Mouse (Mus musculus) liver, embryonic 12.5 days (tissue): Measurements from ENCODE around the gene Efna5. TPM values are rescaled to one million over a fixed set of nuclear protein-coding genes. Genes with fewer than 3 reads are reported as not detected.

Experiments used
- ATAC-seq: fragments of 200-750 bp; cut with Nextera tagmentation; 2 replicates; pipeline ENCODE4 v1.8.0; 2017; ENCODE audit warnings: moderate number of reproducible peaks, mild to moderate bottlenecking, moderate library complexity
- H3K27ac ChIP-seq: fragments of 300-500 bp; sonication (generic); 2 replicates; pipeline ENCODE4 v1.5.1; 2016; ENCODE audit warnings: mild to moderate bottlenecking
- H3K27me3 ChIP-seq: fragments of 300-500 bp; sonication (generic); replicated peaks from 2 replicates; pipeline ENCODE4 v1.6.1; 2016; ENCODE audit warnings: mild to moderate bottlenecking, moderate library complexity
- H3K36me3 ChIP-seq: fragments of 300-500 bp; sonication (generic); 2 replicates; pipeline ENCODE4 v1.6.1; 2016; ENCODE audit warnings: mild to moderate bottlenecking, moderate library complexity
- H3K4me1 ChIP-seq: fragments of 300-500 bp; sonication (generic); 2 replicates; pipeline ENCODE4 v1.6.1; 2016
- H3K4me2 ChIP-seq: fragments of 300-500 bp; sonication (generic); 2 replicates; pipeline ENCODE4 v1.6.1; 2016; ENCODE audit warnings: mild to moderate bottlenecking, moderate library complexity
- H3K4me3 ChIP-seq: fragments of 300-500 bp; sonication (generic); 2 replicates; pipeline ENCODE4 v1.5.1; 2016; ENCODE audit warnings: mild to moderate bottlenecking, moderate library complexity
- H3K9ac ChIP-seq: fragments of 300-500 bp; sonication (generic); 2 replicates; pipeline ENCODE4 v1.6.1; 2016; ENCODE audit warnings: mild to moderate bottlenecking, moderate library complexity
- H3K9me3 ChIP-seq: fragments of 300-500 bp; sonication (generic); replicated peaks from 2 replicates; pipeline ENCODE4 v1.6.1; 2016; ENCODE audit warnings: mild to moderate bottlenecking, moderate library complexity
- WGBS: fragments of 180-500 bp; shearing (Covaris S2); methylation state at CpG from one replicate; pipeline ENCODE4 v1.1.7; 2016; ENCODE audit not compliant: insufficient replicate concordance; 5-methylcytosine and 5-hydroxymethylcytosine counted together
- polyA plus RNA-seq: library from polyadenylated mRNA; unstranded; fragments of >200 nt; fragmentation: Nextera tagmentation; extraction: Ambion mirVana; gene quantifications from 2 replicates; pipeline ENCODE4 v1.2.1, GENCODE M21; 2016

The Efna5 gene
- polyA plus RNA-seq, result 4.4 and 5.1 TPM in 2 replicates

DNA sequence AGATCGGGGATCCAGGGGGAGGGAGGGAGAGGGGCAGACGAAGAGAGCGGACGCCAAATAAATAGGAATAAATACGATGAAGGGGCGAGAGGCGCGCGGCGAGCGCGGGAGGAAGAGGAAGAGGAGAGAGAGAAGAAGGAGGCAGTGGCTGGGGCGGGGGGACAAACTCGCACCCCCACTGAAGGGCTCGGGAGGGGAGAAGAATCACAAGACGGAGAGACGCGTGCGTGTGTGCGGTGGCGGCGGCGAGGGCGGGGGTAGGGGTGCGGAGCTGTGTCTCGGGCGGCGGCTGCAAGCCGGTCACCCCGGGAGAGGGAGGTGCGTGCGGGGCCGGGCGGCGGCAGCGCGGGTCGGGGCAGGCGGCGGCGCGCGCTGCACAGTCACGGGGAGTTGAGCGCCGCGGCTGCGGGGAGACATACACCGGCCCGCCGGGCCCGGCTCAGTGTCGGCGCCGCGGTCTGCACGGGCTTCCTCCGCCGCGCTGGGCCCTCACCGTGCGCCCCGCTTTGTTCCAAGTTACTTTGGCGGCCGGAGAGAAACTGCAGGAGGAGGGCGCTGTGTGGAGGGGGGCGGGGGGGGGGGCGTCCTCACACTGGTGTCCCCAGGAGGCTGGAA lies at the start of gene Efna5:
Efna5 (minus strand) TSS at position 142 of the 615 bp plus-strand sequence.
- Histone ChIP-seq H3K36me3 (no peaks in the 10 kb centered on the region), H3K4me2 (peak within 1 kb of the TSS; percentile 69), H3K27me3 (peaks cover 67% of the 10 kb centered on the region), H3K4me3 (peak within 1 kb of the TSS; percentile 57), H3K9ac (peak within 1 kb of the TSS; percentile 53), H3K4me1 (peaks cover 16% of the 10 kb centered on the region; the same call in 1 of the 2 replicates), H3K27ac (peak within 1 kb of the TSS; percentile 40), H3K9me3 (no peaks in the 10 kb centered on the region)
- ATAC-seq, result no peak
- WGBS, result 2% methylated on average over 45 of the region's 68 CpGs

GRCm38 (mm10) chr17:62915304-62915703 lies 34.2 kb upstream of the Efna5 start:
- H3K4me1 ChIP-seq, result no peaks in the 10 kb centered on the region

GRCm38 (mm10) chr17:62905692-62906445 lies 24.8 kb upstream of the Efna5 start:
- Histone ChIP-seq H3K27me3 (no peaks in the 10 kb centered on the region), H3K9ac (no peak overlapping the region), H3K4me3 (no peak overlapping the region), H3K36me3 (no peaks in the 10 kb centered on the region), H3K27ac (no peak overlapping the region), H3K4me2 (no peak overlapping the region), H3K9me3 (no peaks in the 10 kb centered on the region), H3K4me1 (no peaks in the 10 kb centered on the region)
- ATAC-seq, result no peak
- 57% methylated on average over 16 of the region's 16 CpGs for WGBS

More at GRCm38 (mm10) chr17:62915304-62915703, 34.2 kb upstream of the Efna5 start:
- no peak for ATAC-seq
- 57% methylated on average over 4 of the region's 4 CpGs for WGBS
- Histone ChIP-seq H3K27ac (no peak overlapping the region), H3K9me3 (no peaks in the 10 kb centered on the region), H3K4me3 (no peak overlapping the region), H3K27me3 (no peaks in the 10 kb centered on the region), H3K9ac (no peak overlapping the region), H3K36me3 (no peaks in the 10 kb centered on the region), H3K4me2 (no peak overlapping the region)

GRCm38 (mm10) chr17:62899066-62899465 lies 17.9 kb upstream of the Efna5 start:
- WGBS, result 62% methylated on average over 6 of the region's 6 CpGs
- Histone ChIP-seq H3K36me3 (no peaks in the 10 kb centered on the region), H3K4me2 (no peak overlapping the region), H3K4me3 (no peak overlapping the region), H3K4me1 (no peaks in the 10 kb centered on the region), H3K27ac (no peak overlapping the region), H3K27me3 (no peaks in the 10 kb centered on the region), H3K9ac (no peak overlapping the region), H3K9me3 (no peaks in the 10 kb centered on the region)
- ATAC-seq, result no peak

DNA sequence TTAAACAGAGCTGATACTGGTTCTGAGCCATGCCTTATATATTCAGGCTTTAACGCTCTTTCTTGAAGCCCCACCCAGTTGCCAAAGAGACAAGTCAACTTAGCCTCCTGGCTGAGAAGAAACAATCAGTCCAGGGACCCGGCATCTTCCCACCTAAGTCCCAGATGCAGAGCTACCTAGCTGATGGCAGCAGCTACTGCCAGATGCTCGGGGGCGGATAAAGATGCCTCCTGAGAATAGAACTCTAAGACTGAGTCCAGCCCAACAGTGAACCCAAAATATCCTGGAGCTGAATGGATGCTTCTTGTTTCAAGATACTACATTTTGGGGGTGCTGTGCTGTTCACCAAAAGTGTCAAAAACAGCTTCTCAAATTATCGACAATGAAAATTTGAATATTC lies 8.9 kb upstream of the Efna5 start:
- H3K9ac ChIP-seq, result no peak overlapping the region
- no peaks in the 10 kb centered on the region for H3K4me1 ChIP-seq
- H3K36me3 ChIP-seq, result no peaks in the 10 kb centered on the region
- WGBS, result 61% methylated on average over 5 of the region's 5 CpGs
- no peak overlapping the region for H3K27ac ChIP-seq
- H3K4me3 ChIP-seq, result no peak overlapping the region
- no peak overlapping the region for H3K4me2 ChIP-seq
- H3K9me3 ChIP-seq, result no peaks in the 10 kb centered on the region
- peaks cover 7% of the 10 kb centered on the region; the same call in 1 of the 2 replicates for H3K27me3 ChIP-seq
- no peak for ATAC-seq

DNA sequence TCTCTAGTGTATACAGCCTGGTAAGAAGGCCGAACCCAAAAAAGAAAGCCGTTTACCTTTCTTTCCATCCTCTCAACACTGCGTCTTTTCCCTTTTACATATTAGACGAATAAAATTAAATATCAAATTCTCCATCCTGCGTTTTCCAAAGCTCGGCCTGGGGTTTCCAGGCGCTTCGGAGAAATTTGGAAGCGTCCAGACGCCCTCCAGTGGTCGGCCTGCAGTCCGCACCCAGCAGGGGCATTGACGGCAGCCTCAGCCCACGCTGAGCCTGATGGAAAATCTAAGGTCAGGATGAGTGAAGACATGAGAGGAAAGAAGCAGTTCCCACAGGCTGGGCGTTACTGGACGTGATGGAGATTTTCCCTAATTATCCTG lies 3.0 kb upstream of the Efna5 start:
- Histone ChIP-seq H3K36me3 (no peaks in the 10 kb centered on the region), H3K4me2 (peak overlapping the region; percentile 69), H3K27me3 (peaks cover 60% of the 10 kb centered on the region), H3K9me3 (no peaks in the 10 kb centered on the region), H3K4me3 (peak overlapping the region; percentile 57), H3K9ac (no peak overlapping the region), H3K27ac (no peak overlapping the region), H3K4me1 (peaks cover 16% of the 10 kb centered on the region; the same call in 1 of the 2 replicates)
- 0% methylated on average over 16 of the region's 16 CpGs for WGBS
- ATAC-seq, result no peak

DNA sequence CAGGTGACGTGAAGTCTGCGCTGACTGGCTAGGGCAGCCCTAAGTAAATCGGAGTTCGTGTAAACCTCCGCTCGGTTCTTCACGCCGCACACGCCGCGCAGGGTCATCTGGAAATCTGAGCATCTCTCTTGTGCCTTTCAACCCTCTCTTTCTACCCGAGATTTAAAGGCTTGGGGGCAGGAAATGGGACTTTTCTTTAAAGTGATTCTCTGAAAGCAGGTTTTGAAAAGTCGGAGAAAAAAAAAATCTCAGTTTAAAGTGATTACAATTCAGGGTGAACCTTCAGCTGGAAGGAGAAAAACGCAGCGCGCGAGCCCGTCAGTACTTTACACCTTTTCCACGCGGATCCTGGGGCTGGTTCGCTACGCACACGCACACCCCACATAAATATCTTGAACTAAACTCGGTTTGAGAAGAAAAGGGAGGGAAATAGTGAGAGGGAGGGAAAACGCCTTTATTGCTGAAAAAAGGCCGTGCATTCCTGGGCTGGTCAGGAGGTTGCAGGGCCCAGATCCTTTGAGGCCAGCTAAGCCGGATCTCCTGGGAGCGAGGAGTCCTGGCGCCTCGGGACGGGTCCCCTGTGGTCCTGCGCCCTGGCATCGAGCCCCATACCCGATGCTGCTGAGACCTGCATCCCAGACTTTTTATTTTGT lies 2.5 kb upstream of the Efna5 start:
- peak overlapping the region; percentile 57 for H3K4me3 ChIP-seq
- no peaks in the 10 kb centered on the region for H3K36me3 ChIP-seq
- no peak overlapping the region for H3K9ac ChIP-seq
- H3K4me2 ChIP-seq, result peak overlapping the region; percentile 69
- H3K4me1 ChIP-seq, result peaks cover 16% of the 10 kb centered on the region; the same call in 1 of the 2 replicates
- no peak overlapping the region for H3K27ac ChIP-seq
- 1% methylated on average over 34 of the region's 34 CpGs for WGBS
- no peak for ATAC-seq
- H3K27me3 ChIP-seq, result peaks cover 66% of the 10 kb centered on the region
- no peaks in the 10 kb centered on the region for H3K9me3 ChIP-seq

DNA sequence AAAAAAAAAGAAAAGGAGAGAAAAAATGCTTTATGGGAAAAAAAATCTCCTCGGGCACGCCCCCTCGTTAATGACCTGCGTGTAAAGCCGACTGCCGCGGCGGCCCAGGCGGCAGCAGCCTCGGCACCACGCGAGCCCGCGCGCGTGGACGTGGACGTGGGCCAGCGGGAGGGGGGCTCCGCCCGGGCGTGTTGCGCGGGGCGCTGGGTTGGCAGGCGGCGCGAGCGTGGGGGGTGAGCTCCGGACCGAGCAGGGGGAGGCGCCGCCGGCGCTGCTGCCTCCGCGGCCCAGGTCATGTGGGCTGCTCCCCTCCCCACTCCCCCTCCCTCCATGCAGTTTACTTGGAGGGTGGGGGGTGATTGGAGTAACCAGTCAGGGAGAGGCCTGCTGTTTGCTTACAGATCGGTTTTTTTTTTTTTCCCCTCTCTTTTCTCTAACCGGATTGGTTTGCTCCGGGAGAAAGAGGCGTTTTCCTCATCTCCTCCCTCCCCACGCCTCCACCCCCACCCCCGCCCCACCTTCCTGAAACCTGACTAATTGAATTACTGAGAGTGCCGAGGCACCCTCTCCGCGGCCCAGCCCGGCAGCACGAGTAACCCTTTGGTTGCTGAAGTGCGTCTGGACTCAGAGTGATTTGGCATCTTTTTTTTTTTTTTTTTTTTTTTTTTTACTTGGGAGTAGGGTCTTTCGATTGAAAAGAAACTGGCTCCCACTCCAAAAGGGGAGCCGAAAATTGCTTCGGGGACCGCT lies 1.8 kb upstream of the Efna5 start:
- Histone ChIP-seq H3K9ac (no peak overlapping the region), H3K4me3 (peak overlapping the region; percentile 57), H3K4me1 (peaks cover 16% of the 10 kb centered on the region; the same call in 1 of the 2 replicates), H3K27ac (no peak overlapping the region), H3K27me3 (peaks cover 67% of the 10 kb centered on the region), H3K36me3 (no peaks in the 10 kb centered on the region), H3K9me3 (no peaks in the 10 kb centered on the region), H3K4me2 (peak overlapping the region; percentile 69)
- ATAC-seq, result peak; percentile 73
- under 1% methylated on average over 42 of the region's 53 CpGs for WGBS

GRCm38 (mm10) chr17:62881791-62882725 lies 941 bp upstream of the Efna5 start:
- WGBS, result under 1% methylated on average over 56 of the region's 58 CpGs
- 0 out of 2 replicates have a peak, but pooled peaks have one; percentile 36 for ATAC-seq

GRCm38 (mm10) chr17:62880311-62881175 lies 574 bp downstream of the Efna5 start:
- 0 out of 2 replicates have a peak, but pooled peaks have one; percentile 13 for ATAC-seq
- WGBS, result under 1% methylated on average over 81 of the region's 82 CpGs
- H3K9ac ChIP-seq, result peak overlapping the region; percentile 53
- H3K36me3 ChIP-seq, result no peaks in the 10 kb centered on the region
- peak overlapping the region; percentile 57 for H3K4me3 ChIP-seq
- peak overlapping the region; percentile 69 for H3K4me2 ChIP-seq
- H3K9me3 ChIP-seq, result no peaks in the 10 kb centered on the region
- H3K27me3 ChIP-seq, result peaks cover 67% of the 10 kb centered on the region
- 0 out of 2 replicates have a peak overlapping the region, but pooled peaks have one; percentile 30 for H3K27ac ChIP-seq
- peaks cover 16% of the 10 kb centered on the region; the same call in 1 of the 2 replicates for H3K4me1 ChIP-seq

More at GRCm38 (mm10) chr17:62881791-62882725, 941 bp upstream of the Efna5 start:
- H3K4me1 ChIP-seq, result peaks cover 16% of the 10 kb centered on the region; the same call in 1 of the 2 replicates
- H3K4me2 ChIP-seq, result peak overlapping the region; percentile 69
- peaks cover 71% of the 10 kb centered on the region for H3K27me3 ChIP-seq
- peak overlapping the region; percentile 57 for H3K4me3 ChIP-seq
- peak overlapping the region; percentile 40 for H3K27ac ChIP-seq
- no peaks in the 10 kb centered on the region for H3K36me3 ChIP-seq
- peak overlapping the region; percentile 53 for H3K9ac ChIP-seq
- no peaks in the 10 kb centered on the region for H3K9me3 ChIP-seq
